Mouse (Mus musculus): ENCODE results near the gene Alkbh3. TPM values are rescaled to one million over a fixed set of nuclear protein-coding genes. Genes with fewer than 3 reads are reported as not detected.

The Alkbh3 gene
- polyA plus RNA-seq, 1 experiment from 2014 or later: 46.2 TPM

DNA sequence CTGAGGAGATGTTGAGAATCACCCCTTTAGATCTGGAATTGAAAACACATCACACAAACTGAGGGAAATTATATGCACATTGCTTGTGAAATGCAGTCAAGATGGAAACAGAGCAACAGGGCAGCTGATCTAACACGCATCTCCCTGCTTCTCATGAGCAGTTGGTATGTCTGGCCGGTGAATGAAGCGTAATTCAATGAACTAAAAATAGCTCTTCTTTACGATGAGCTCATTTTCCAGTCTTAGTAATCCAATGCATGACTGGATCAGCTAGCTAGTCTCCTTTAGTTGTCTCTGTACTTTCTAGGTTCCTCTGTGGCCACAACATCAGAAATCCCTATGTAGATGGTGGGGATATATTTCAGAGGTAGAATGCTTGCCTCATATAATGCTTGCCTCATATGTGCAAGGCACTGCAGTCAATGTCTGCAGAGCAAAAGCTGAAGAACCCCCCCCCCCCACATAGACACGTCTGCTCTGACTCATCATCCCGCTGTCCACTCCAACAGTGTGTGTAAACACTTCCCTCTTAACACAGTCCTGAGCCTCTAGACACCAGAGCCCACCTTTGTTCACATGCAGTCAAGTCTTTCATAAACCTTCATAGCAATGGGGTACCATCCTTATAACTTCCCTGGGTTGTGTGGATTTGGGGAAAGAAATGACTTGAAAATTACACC lies 34.9 kb upstream of the Alkbh3 start:
- peak overlapping the region; percentile 80; the same call in 1 of the 2 replicates for H3K27ac ChIP-seq (ENCODE audit: low read length)
- no peak overlapping the region for H3K4me2 ChIP-seq (ENCODE audit: low read length)
- H3K9ac ChIP-seq (ENCODE audit: low read depth, low read length): no peak overlapping the region
- no peak for ATAC-seq
- no peaks in the 10 kb centered on the region for H3K36me3 ChIP-seq (ENCODE audit: control insufficient read depth, insufficient read depth, low read length)
- no peaks in the 10 kb centered on the region for H3K9me3 ChIP-seq (replicated peaks; ENCODE audit: control insufficient read depth, low read length, poor library complexity, severe bottlenecking)
- WGBS: 63% methylated on average over 6 of the region's 6 CpGs
- H3K4me3 ChIP-seq (ENCODE audit: low read depth, low read length): no peak overlapping the region
- H3K4me1 ChIP-seq (ENCODE audit: control insufficient read depth, insufficient read depth, low read length): peaks cover 56% of the 10 kb centered on the region
- no peaks in the 10 kb centered on the region for H3K27me3 ChIP-seq (ENCODE audit: control insufficient read depth, insufficient read depth, low read depth, low read length)

DNA sequence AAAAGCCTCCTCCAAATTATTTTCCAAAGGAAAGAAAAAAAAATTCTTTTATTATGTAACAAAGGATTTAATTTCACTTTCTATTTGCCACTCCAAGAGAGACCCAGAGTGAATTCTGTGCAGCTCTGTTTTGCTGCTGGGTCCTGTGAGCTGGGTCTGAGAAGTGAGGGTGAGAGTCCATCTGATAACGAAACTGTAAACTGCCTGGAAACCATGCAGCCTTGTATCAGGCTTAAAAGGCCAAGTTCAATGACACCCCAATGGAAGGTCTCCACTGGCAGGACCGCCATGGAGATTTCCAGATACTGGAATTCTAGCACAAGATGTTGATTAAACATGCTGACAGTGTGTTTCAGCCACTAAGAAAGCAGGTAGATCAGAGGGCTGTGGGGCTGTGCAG lies 33.6 kb upstream of the Alkbh3 start:
- no peak overlapping the region for H3K9ac ChIP-seq (ENCODE audit: low read depth, low read length)
- H3K36me3 ChIP-seq (ENCODE audit: control insufficient read depth, insufficient read depth, low read length): no peaks in the 10 kb centered on the region
- peak overlapping the region; percentile 80 for H3K27ac ChIP-seq (ENCODE audit: low read length)
- no peaks in the 10 kb centered on the region for H3K27me3 ChIP-seq (ENCODE audit: control insufficient read depth, insufficient read depth, low read depth, low read length)
- H3K4me1 ChIP-seq (ENCODE audit: control insufficient read depth, insufficient read depth, low read length): peaks cover 44% of the 10 kb centered on the region
- 47% methylated on average over 2 of the region's 2 CpGs for WGBS
- no peak overlapping the region for H3K4me2 ChIP-seq (ENCODE audit: low read length)
- no peak overlapping the region for H3K4me3 ChIP-seq (ENCODE audit: low read depth, low read length)
- no peaks in the 10 kb centered on the region for H3K9me3 ChIP-seq (replicated peaks; ENCODE audit: control insufficient read depth, low read length, poor library complexity, severe bottlenecking)
- peak; percentile 31; the same call in 1 of the 2 replicates for ATAC-seq

DNA sequence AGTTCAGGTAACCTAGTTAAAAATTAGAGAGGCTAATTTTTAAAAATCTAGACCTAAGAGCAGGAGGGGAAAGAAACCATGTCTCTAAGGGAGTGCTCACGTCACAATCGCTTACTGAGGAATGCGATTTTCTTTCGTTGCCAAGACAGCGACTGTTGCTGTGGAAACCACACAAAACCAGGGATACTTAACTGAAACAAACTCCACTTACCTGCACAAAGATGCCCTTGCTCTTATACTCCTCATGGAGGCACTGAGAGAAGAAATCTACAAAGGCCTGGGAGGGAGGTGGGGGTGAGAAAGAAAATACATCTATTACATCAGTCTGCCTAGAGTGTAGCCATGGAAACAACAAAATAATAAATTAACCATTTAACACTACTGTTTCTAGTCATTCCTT lies 33.1 kb upstream of the Alkbh3 start:
- H3K27ac ChIP-seq (ENCODE audit: low read length): peak overlapping the region; percentile 75
- H3K4me1 ChIP-seq (ENCODE audit: control insufficient read depth, insufficient read depth, low read length): peaks cover 39% of the 10 kb centered on the region
- no peaks in the 10 kb centered on the region for H3K9me3 ChIP-seq (replicated peaks; ENCODE audit: control insufficient read depth, low read length, poor library complexity, severe bottlenecking)
- WGBS: 22% methylated on average over 5 of the region's 5 CpGs
- peak; percentile 91 for ATAC-seq
- H3K4me2 ChIP-seq (ENCODE audit: low read length): peak overlapping the region; percentile 39
- no peaks in the 10 kb centered on the region for H3K36me3 ChIP-seq (ENCODE audit: control insufficient read depth, insufficient read depth, low read length)
- no peak overlapping the region for H3K4me3 ChIP-seq (ENCODE audit: low read depth, low read length)
- peak overlapping the region; percentile 20; the same call in 1 of the 2 replicates for H3K9ac ChIP-seq (ENCODE audit: low read depth, low read length)
- H3K27me3 ChIP-seq (ENCODE audit: control insufficient read depth, insufficient read depth, low read depth, low read length): no peaks in the 10 kb centered on the region

DNA sequence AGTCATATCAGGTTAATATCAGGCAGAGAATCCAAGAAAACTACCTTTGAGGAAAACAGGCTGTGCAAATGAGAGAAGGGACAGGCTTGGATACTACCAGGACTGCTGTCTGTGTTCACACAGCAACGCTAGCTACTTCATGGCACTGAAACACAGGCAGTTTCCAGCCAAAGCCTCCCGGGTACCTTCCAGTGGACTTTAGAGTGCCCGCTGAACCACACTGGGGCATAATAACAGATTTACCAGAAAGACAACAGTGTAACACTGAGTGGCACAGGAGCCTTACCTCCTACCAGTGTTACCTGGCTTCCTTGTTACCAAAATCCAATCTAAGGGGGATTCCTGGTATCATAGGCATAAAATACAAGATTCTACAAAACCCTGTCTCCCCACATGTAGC lies 31.9 kb upstream of the Alkbh3 start:
- H3K4me3 ChIP-seq (ENCODE audit: low read depth, low read length): no peak overlapping the region
- ATAC-seq: no peak
- WGBS: 84% methylated on average over 3 of the region's 3 CpGs
- H3K36me3 ChIP-seq (ENCODE audit: control insufficient read depth, insufficient read depth, low read length): no peaks in the 10 kb centered on the region
- H3K27ac ChIP-seq (ENCODE audit: low read length): peak overlapping the region; percentile 75
- no peak overlapping the region for H3K4me2 ChIP-seq (ENCODE audit: low read length)
- no peaks in the 10 kb centered on the region for H3K9me3 ChIP-seq (replicated peaks; ENCODE audit: control insufficient read depth, low read length, poor library complexity, severe bottlenecking)
- no peak overlapping the region for H3K9ac ChIP-seq (ENCODE audit: low read depth, low read length)
- H3K4me1 ChIP-seq (ENCODE audit: control insufficient read depth, insufficient read depth, low read length): peaks cover 31% of the 10 kb centered on the region
- H3K27me3 ChIP-seq (ENCODE audit: control insufficient read depth, insufficient read depth, low read depth, low read length): no peaks in the 10 kb centered on the region

DNA sequence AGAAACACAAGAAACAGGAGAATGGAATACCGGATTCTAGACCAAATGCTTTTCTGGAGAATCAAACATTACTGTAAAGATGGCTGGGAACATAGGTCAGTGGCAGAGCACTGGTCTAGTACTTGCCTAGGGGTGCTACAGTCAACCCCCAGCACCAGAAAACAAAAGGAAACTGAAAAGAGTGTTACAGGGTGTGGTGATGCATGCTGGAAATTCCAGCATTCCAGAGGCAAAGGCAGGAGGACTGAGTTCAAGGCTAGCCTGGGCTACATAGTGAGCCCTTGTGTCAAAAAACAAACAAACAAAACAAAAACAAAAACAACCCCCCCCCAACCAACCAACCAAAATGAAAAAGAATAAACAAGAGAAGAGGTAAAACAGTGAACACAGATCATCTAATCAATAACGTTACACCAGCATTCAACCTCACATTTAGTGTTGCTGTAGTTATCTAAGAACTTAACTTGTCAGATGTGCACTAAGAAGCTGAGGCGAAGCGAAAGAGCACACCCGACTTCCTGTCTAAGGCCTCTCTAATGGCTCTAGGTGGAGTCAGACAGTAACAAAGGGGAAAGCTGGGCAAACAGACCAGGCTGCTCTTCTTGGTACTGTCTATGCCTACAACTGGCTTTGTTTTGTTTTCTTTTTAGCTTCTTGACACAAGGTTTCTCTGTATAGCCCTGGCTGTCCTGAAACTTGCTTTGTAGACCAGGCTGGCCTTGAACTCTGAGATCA lies 30.0 kb upstream of the Alkbh3 start:
- no peak for ATAC-seq
- no peak overlapping the region for H3K9ac ChIP-seq (ENCODE audit: low read depth, low read length)

DNA sequence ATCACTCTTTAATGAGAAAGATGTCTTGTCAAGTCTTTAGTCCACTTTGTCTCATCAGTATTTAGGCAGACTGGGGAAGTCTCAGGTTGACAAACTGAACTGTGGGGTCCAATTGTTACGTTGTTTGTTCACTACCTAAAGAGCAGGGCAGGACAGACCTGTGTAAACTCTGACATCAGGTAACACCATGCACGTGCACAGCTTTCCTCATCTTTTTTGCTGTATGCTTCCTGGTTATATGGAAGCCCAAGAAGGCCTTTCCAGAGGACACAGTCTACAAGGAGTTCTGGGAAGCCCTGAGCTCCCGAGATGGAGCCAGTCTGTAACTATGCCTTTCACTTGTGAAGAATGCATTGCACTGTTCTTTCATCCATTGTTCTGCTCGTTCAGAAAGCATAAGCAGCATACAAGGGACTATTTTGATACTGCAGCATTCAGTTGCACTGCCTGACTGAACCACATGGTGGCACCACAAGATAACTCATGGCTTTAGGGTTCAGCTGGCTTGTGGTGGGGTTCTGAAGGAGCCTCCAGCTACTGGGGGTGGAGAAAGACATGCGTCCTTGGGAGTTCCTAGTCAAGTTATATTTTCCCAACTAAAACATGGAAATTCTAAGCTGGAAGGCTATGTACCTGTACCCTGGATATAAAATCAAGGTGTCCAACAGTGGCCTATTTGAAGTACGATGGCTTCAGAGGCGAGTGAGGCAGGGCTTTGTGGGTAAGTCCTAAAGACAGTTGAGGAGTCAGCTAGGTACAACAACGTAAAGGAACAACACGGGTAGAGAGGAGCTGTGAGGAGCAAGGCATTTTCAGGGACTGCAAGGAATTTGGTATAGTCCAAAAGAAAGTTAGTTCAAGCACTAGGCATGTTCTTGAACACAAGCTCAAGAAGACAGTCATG lies 25.1 kb upstream of the Alkbh3 start:
- Histone ChIP-seq H3K4me2 (ENCODE audit: low read length) (no peak overlapping the region), H3K9me3 (replicated peaks; ENCODE audit: control insufficient read depth, low read length, poor library complexity, severe bottlenecking) (no peaks in the 10 kb centered on the region), H3K36me3 (ENCODE audit: control insufficient read depth, insufficient read depth, low read length) (no peaks in the 10 kb centered on the region; the same call in 1 of the 2 replicates), H3K27me3 (ENCODE audit: control insufficient read depth, insufficient read depth, low read depth, low read length) (no peaks in the 10 kb centered on the region), H3K9ac (ENCODE audit: low read depth, low read length) (no peak overlapping the region), H3K4me3 (ENCODE audit: low read depth, low read length) (no peak overlapping the region), H3K27ac (ENCODE audit: low read length) (peak overlapping the region; percentile 59; the same call in 1 of the 2 replicates), H3K4me1 (ENCODE audit: control insufficient read depth, insufficient read depth, low read length) (0 out of 2 replicates have a peak, but pooled peaks cover 3% of the 10 kb centered on the region)
- peak; percentile 92 for ATAC-seq
- 62% methylated on average over 9 of the region's 9 CpGs for WGBS

More for the DNA sequence above, 30.0 kb upstream of the Alkbh3 start:
- Histone ChIP-seq H3K27ac (ENCODE audit: low read length) (no peak overlapping the region), H3K36me3 (ENCODE audit: control insufficient read depth, insufficient read depth, low read length) (no peaks in the 10 kb centered on the region), H3K27me3 (ENCODE audit: control insufficient read depth, insufficient read depth, low read depth, low read length) (no peaks in the 10 kb centered on the region), H3K4me3 (ENCODE audit: low read depth, low read length) (no peak overlapping the region), H3K4me1 (ENCODE audit: control insufficient read depth, insufficient read depth, low read length) (peaks cover 27% of the 10 kb centered on the region), H3K4me2 (ENCODE audit: low read length) (no peak overlapping the region), H3K9me3 (replicated peaks; ENCODE audit: control insufficient read depth, low read length, poor library complexity, severe bottlenecking) (no peaks in the 10 kb centered on the region)
- WGBS: 93% methylated on average over 5 of the region's 5 CpGs

DNA sequence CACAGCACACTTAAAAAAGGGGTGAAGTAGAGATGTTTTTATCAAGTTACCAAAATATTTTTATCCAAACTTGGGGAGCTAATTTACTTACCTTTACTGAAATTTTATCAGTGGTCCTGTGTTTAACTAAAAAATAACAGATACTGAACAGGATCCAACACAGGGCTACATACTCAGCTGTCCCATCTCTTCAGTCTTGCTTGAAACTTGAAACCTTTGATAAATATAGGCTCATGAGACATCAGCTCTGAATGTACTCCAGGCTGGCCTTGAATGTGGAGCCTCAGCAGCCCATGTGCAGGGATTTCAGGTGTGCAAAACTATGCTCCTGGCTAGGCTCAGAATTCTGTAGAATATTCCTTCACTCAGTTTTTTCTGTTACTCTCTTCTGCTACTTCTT lies 20.0 kb upstream of the Alkbh3 start:
- no peak overlapping the region for H3K4me3 ChIP-seq (ENCODE audit: low read depth, low read length)
- no peaks in the 10 kb centered on the region for H3K9me3 ChIP-seq (replicated peaks; ENCODE audit: control insufficient read depth, low read length, poor library complexity, severe bottlenecking)
- H3K27me3 ChIP-seq (ENCODE audit: control insufficient read depth, insufficient read depth, low read depth, low read length): no peaks in the 10 kb centered on the region
- H3K36me3 ChIP-seq (ENCODE audit: control insufficient read depth, insufficient read depth, low read length): no peaks in the 10 kb centered on the region; the same call in 1 of the 2 replicates
- no peak overlapping the region for H3K27ac ChIP-seq (ENCODE audit: low read length)
- H3K4me1 ChIP-seq (ENCODE audit: control insufficient read depth, insufficient read depth, low read length): 0 out of 2 replicates have a peak, but pooled peaks cover 2% of the 10 kb centered on the region
- no peak overlapping the region for H3K4me2 ChIP-seq (ENCODE audit: low read length)
- ATAC-seq: no peak
- no peak overlapping the region for H3K9ac ChIP-seq (ENCODE audit: low read depth, low read length)

DNA sequence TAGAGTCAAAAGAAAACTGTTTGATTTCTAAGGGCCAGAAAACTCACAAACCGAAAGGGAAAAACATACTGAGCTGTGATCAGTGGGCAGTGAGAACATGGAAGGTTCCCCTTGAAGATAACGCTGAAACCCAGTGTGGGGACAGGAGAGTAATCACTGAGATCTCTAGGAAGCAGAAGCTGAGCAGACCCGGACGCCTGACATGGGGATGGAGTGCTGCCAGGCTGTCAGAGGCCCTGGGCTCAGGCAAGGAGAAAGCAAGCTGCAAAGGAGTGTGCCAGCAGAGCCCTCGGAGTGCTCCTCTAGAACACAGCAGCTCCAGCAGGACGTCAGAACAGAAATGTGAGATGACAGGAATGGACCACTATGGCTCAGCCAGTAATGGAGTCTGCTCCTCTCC lies 14.0 kb upstream of the Alkbh3 start:
- Histone ChIP-seq H3K9ac (ENCODE audit: low read depth, low read length) (no peak overlapping the region), H3K4me1 (ENCODE audit: control insufficient read depth, insufficient read depth, low read length) (no peaks in the 10 kb centered on the region), H3K27ac (ENCODE audit: low read length) (no peak overlapping the region), H3K9me3 (replicated peaks; ENCODE audit: control insufficient read depth, low read length, poor library complexity, severe bottlenecking) (no peaks in the 10 kb centered on the region), H3K36me3 (ENCODE audit: control insufficient read depth, insufficient read depth, low read length) (no peaks in the 10 kb centered on the region), H3K4me3 (ENCODE audit: low read depth, low read length) (no peak overlapping the region), H3K27me3 (ENCODE audit: control insufficient read depth, insufficient read depth, low read depth, low read length) (no peaks in the 10 kb centered on the region), H3K4me2 (ENCODE audit: low read length) (no peak overlapping the region)
- no peak for ATAC-seq
- WGBS: 57% methylated on average over 6 of the region's 6 CpGs

Data from midbrain, embryonic 16.5 days (tissue).